Mouse (Mus musculus): Measurements from ENCODE around the gene Wdr26. TPM values are rescaled to one million over a fixed set of nuclear protein-coding genes. Genes with fewer than 3 reads are reported as not detected.
A peak's percentile ranks its signal among the peaks of the same experiment; 100 is the strongest.

The Wdr26 gene
- polyA plus RNA-seq, 1 experiment from 2014 or later = 49.8 TPM

DNA sequence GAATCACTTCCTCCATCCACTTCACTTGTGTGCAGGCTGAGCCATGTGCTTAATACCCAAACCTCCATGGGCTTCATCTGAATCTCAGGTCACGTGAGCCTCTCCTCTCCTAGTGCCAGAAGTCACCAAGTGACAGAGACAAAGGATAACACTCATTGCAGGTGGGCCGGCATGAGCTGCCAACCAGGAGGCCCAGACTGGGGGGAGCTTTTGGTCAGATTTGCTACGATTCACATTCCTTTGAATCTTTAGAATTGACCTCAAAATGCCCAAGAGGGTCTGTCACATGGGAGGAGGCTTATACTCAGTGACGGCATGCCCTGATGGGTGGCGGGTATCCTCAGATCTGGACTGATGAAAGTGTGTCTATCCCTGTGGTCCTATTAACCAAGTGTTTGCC is 16.8 kb upstream of the Wdr26 start:
- no peak for DNase-seq (ENCODE audit: low spot score)
- WGBS = 68% methylated on average over 5 of the region's 5 CpGs

DNA sequence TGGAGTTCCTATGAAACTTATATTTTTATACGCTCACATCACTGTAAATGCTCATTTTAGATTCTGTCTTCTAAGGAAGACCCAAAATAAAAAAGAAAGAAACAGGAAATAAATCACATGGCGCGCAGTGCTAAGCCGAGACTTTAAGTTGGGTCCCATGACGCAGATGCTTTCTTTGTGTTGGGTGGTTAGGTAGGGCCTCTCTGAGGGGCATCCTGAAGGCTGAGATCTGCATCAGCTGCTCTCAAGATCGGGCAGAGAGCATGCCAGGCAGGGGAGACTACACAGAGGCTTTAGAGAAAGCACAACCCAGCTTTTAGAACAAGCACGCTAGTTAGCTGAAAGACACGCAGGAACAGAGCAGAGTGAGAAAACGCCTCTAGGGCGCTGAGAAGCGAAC is 16.0 kb upstream of the Wdr26 start:
- Histone ChIP-seq H3K4me3 (replicated peaks; ENCODE audit: low read length) (no peak overlapping the region), H3K27me3 (ENCODE audit: control insufficient read depth, insufficient read depth, low read length) (no peaks in the 10 kb centered on the region), H3K4me2 (replicated peaks) (no peak overlapping the region), H3K9ac (no peak overlapping the region), H3K27ac (no peak overlapping the region), H3K4me1 (replicated peaks; ENCODE audit: control insufficient read depth, insufficient read depth, low read length) (no peaks in the 10 kb centered on the region), H3K9me3 (ENCODE audit: control insufficient read depth, low read length) (no peaks in the 10 kb centered on the region), H3K36me3 (replicated peaks; ENCODE audit: control insufficient read depth, insufficient read depth) (no peaks in the 10 kb centered on the region)
- DNase-seq (ENCODE audit: low spot score) = no peak
- 84% methylated on average over 11 of the region's 11 CpGs for WGBS
- no peak for ATAC-seq (ENCODE audit: low FRiP score)

More for the DNA sequence above, 16.8 kb upstream of the Wdr26 start:
- Histone ChIP-seq H3K9ac (no peak overlapping the region), H3K4me1 (replicated peaks; ENCODE audit: control insufficient read depth, insufficient read depth, low read length) (no peaks in the 10 kb centered on the region), H3K36me3 (replicated peaks; ENCODE audit: control insufficient read depth, insufficient read depth) (no peaks in the 10 kb centered on the region), H3K9me3 (ENCODE audit: control insufficient read depth, low read length) (no peaks in the 10 kb centered on the region), H3K27me3 (ENCODE audit: control insufficient read depth, insufficient read depth, low read length) (no peaks in the 10 kb centered on the region), H3K4me3 (replicated peaks; ENCODE audit: low read length) (no peak overlapping the region), H3K27ac (no peak overlapping the region), H3K4me2 (replicated peaks) (no peak overlapping the region)
- ATAC-seq (ENCODE audit: low FRiP score) = no peak

DNA sequence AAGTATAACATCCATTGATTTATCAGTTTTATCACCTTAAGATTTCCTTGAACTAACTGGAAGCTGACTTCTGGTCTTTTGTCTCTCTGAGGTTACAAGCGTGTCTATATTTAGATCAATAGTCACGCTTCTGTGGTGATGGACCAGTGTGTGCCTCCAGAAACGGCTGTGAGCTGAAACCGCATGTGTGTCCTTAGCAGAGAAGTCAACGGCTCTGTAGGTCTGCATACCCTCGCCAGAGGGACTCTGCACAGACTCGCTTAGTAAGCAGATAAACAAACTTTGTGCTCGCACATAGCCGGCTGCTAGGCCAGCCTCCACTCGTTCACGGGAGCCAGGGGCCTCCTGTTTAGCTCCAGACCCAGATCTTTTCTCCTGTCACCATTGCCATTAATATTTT is 15.0 kb upstream of the Wdr26 start:
- no peak overlapping the region for H3K4me2 ChIP-seq (replicated peaks)
- H3K4me1 ChIP-seq (replicated peaks; ENCODE audit: control insufficient read depth, insufficient read depth, low read length) = no peaks in the 10 kb centered on the region
- no peak overlapping the region for H3K4me3 ChIP-seq (replicated peaks; ENCODE audit: low read length)
- no peaks in the 10 kb centered on the region for H3K36me3 ChIP-seq (replicated peaks; ENCODE audit: control insufficient read depth, insufficient read depth)
- 78% methylated on average over 11 of the region's 11 CpGs for WGBS
- H3K27me3 ChIP-seq (ENCODE audit: control insufficient read depth, insufficient read depth, low read length) = no peaks in the 10 kb centered on the region
- no peak overlapping the region for H3K27ac ChIP-seq
- ATAC-seq (ENCODE audit: low FRiP score) = no peak
- no peaks in the 10 kb centered on the region for H3K9me3 ChIP-seq (ENCODE audit: control insufficient read depth, low read length)
- H3K9ac ChIP-seq = no peak overlapping the region
- DNase-seq (ENCODE audit: low spot score) = no peak

DNA sequence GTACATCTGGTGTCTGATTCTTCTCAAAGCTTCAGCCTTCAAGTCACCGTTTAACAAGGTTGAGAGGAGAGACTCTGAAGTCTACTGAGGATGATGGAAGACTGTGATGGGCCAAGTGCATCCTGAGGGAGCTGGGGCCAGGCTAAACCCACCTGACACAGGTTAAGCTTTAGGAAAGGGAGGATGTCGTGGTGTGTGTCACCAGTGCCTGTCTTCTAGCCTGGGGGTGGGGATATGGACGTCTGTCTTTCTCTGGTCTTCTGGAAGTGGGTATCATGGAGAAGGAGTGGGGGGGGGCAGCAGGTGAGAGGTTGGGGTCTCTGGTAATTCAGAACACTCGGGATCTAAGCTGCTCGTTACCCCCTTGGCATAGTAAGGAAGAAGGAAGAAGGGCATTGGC is 13.5 kb upstream of the Wdr26 start:
- no peak overlapping the region for H3K27ac ChIP-seq
- no peak overlapping the region for H3K9ac ChIP-seq
- DNase-seq (ENCODE audit: low spot score) (no peak), ATAC-seq (ENCODE audit: low FRiP score) (no peak)
- H3K4me2 ChIP-seq (replicated peaks) = no peak overlapping the region
- WGBS = 71% methylated on average over 5 of the region's 5 CpGs
- H3K4me1 ChIP-seq (replicated peaks; ENCODE audit: control insufficient read depth, insufficient read depth, low read length) = no peaks in the 10 kb centered on the region
- H3K36me3 ChIP-seq (replicated peaks; ENCODE audit: control insufficient read depth, insufficient read depth) = no peaks in the 10 kb centered on the region
- H3K9me3 ChIP-seq (ENCODE audit: control insufficient read depth, low read length) = no peaks in the 10 kb centered on the region
- no peaks in the 10 kb centered on the region for H3K27me3 ChIP-seq (ENCODE audit: control insufficient read depth, insufficient read depth, low read length)
- H3K4me3 ChIP-seq (replicated peaks; ENCODE audit: low read length) = no peak overlapping the region

DNA sequence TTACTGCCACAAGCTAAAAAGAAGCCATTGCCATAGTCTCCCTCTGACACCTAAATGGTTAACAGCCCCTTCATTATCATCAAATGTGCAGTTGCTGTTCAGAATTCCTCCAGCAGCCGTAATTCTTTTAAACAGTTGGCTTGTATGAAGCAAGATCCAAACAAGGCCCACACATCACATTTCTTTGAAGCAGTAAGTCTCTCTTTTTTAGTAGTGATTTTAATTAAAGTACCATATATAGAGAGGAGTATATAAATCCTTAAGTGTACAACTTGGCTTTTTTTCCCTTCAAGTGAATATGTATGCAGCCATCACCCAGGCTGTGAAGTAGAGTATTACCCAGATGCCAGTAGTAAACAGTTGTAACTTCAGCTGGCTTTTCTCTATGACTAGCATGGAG is 10.2 kb upstream of the Wdr26 start:
- ATAC-seq (ENCODE audit: low FRiP score) = no peak

DNA sequence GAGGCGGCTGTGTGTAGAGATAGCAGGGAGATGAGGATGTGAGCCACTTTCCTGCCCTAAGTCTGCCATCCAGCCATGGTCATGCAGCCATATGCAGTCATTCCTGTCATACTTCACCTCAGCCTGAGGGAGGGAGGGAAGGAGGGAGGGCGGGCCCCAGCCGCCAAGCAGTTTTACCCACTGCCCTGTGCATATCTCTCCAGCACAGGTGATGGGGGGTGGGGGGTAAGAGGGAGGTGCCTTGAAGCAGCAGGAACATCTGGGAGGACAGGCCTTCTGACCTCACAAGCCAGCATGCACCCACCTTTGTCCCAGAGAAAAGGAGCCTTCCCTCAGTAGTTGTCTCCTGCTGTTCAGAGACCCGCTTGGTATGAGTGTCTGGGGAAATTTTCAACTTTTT is 4.5 kb upstream of the Wdr26 start:
- DNase-seq (ENCODE audit: low spot score) = no peak
- Histone ChIP-seq H3K27ac (no peak overlapping the region), H3K36me3 (replicated peaks; ENCODE audit: control insufficient read depth, insufficient read depth) (no peaks in the 10 kb centered on the region), H3K4me2 (replicated peaks) (no peak overlapping the region), H3K27me3 (ENCODE audit: control insufficient read depth, insufficient read depth, low read length) (no peaks in the 10 kb centered on the region), H3K9me3 (ENCODE audit: control insufficient read depth, low read length) (no peaks in the 10 kb centered on the region), H3K9ac (no peak overlapping the region), H3K4me3 (replicated peaks; ENCODE audit: low read length) (no peak overlapping the region), H3K4me1 (replicated peaks; ENCODE audit: control insufficient read depth, insufficient read depth, low read length) (peaks cover 7% of the 10 kb centered on the region)
- WGBS = 59% methylated on average over 4 of the region's 4 CpGs
- no peak for ATAC-seq (ENCODE audit: low FRiP score)

More for the DNA sequence above, 10.2 kb upstream of the Wdr26 start:
- Histone ChIP-seq H3K27me3 (ENCODE audit: control insufficient read depth, insufficient read depth, low read length) (no peaks in the 10 kb centered on the region), H3K9me3 (ENCODE audit: control insufficient read depth, low read length) (no peaks in the 10 kb centered on the region), H3K4me1 (replicated peaks; ENCODE audit: control insufficient read depth, insufficient read depth, low read length) (no peaks in the 10 kb centered on the region), H3K9ac (no peak overlapping the region), H3K4me2 (replicated peaks) (no peak overlapping the region), H3K36me3 (replicated peaks; ENCODE audit: control insufficient read depth, insufficient read depth) (no peaks in the 10 kb centered on the region), H3K27ac (no peak overlapping the region), H3K4me3 (replicated peaks; ENCODE audit: low read length) (no peak overlapping the region)
- DNase-seq (ENCODE audit: low spot score) = no peak
- WGBS = 33% methylated on average over 1 of the region's 1 CpGs

DNA sequence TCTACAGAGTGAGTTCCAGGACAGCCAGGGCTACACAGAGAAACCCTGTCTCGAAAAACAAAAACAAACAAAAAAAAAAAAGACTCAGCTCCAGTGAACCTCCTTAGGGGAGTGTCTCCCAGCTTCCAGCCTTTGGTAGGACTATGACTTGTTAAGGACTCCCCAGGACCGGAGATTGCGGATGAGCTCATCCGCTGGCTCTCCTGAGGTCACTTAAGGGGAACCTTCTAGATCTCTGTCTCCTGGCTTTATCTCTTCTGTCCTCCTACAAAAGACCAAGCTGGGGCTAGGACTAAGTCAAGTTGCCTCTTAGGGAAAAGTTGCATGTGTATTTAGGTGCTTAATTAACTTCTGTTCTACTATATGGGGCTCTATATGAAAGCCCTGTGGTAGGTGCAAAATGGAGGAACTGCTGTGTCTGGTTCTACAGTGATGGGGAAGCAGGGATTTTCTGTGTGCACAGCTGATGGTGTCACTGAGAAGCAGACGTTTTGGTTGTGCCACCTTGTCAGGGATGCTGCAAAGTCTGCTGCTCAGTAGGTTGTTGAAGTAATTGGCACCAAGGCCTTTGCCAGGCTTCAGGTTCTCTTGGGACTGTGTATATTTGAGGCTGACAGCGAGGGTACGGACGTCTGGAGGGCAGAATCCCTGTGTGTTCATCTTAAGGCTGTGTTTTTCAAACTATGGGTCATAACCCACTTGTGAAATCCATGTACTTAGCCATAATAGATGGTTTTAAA is 2.7 kb upstream of the Wdr26 start:
- DNase-seq (ENCODE audit: low spot score) (no peak), ATAC-seq (ENCODE audit: low FRiP score) (no peak)
- Histone ChIP-seq H3K27ac (no peak overlapping the region), H3K4me2 (replicated peaks) (no peak overlapping the region), H3K4me3 (replicated peaks; ENCODE audit: low read length) (no peak overlapping the region), H3K36me3 (replicated peaks; ENCODE audit: control insufficient read depth, insufficient read depth) (no peaks in the 10 kb centered on the region), H3K27me3 (ENCODE audit: control insufficient read depth, insufficient read depth, low read length) (no peaks in the 10 kb centered on the region), H3K9ac (no peak overlapping the region), H3K4me1 (replicated peaks; ENCODE audit: control insufficient read depth, insufficient read depth, low read length) (peaks cover 16% of the 10 kb centered on the region), H3K9me3 (ENCODE audit: control insufficient read depth, low read length) (no peaks in the 10 kb centered on the region)
- 81% methylated on average over 8 of the region's 8 CpGs for WGBS

DNA sequence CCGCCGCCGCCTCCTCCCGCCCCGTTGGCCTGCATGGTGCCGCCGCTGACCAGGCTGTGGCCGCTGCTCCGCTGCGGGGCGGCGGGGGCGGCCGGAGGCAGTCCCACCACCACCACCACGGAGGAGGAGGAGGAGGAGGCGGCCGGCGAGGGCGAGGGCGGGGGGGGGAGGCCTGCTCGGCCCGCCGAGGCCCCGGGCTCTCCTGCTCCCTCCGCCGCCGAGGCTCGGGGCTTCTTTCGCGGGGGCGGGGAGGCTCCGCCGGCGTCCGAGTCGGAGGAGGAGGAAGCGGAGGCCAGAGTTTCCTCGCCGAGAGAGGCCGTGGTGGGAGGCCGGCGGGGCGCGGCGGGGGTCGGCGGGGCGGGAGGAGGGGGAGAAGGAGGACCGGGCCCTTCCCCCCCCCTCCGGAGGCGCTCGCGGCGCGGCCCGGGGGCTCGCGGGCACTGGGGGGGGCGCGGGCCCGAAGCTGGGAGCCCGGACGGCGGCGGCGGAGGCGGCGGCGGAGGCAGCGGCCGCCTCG is 340 bp downstream of the Wdr26 start:
- no peaks in the 10 kb centered on the region for H3K9me3 ChIP-seq (ENCODE audit: control insufficient read depth, low read length)
- 0% methylated on average over 12 of the region's 72 CpGs for WGBS
- ATAC-seq (ENCODE audit: low FRiP score) = peak; percentile 41

DNA sequence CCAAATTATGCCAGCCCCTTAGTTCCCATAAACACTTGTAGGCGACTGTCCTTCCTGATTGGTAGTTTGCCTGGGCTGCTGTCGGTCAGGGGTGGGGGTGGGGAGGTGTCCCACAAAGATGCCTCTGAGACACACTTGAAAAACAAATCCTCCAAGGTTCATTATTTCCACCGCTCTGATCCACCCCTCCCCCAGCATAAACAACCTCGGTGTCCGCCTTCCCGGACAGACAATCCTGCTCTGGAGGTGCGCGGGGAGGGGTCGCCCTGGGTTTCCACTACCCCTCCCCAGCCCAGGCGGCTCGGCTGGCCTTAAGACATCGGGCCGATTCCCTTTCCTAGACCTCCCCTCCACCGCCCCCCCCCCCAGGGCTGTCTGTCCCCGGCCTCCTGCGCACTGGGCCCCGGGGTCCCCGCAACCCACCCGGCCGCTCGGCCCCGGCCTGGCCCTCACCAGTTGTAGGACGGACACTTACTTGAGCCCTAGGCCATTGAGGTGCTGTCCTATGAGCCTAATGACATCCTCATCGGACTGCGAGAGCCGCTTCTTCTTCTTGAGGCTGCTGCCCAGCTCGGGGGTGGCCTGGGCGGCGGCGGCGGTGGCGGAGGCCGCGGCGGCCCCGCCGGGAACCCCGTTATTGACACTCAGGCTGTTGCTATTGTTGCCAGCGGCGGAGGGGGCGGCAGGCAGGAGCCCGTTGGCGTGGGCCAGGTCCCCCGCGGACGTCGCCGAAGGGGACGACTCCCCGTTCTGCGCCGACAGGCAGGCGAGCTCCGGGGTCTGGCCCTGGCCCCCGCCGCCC is 999 bp downstream of the Wdr26 start:
- under 1% methylated on average over 53 of the region's 56 CpGs for WGBS
- Histone ChIP-seq H3K27ac (peak overlapping the region; percentile 93), H3K27me3 (ENCODE audit: control insufficient read depth, insufficient read depth, low read length) (no peaks in the 10 kb centered on the region), H3K36me3 (replicated peaks; ENCODE audit: control insufficient read depth, insufficient read depth) (peaks cover 23% of the 10 kb centered on the region), H3K4me2 (replicated peaks) (peak overlapping the region; percentile 85), H3K4me3 (replicated peaks; ENCODE audit: low read length) (peak overlapping the region; percentile 99), H3K9me3 (ENCODE audit: control insufficient read depth, low read length) (no peaks in the 10 kb centered on the region), H3K9ac (peak overlapping the region; percentile 98), H3K4me1 (replicated peaks; ENCODE audit: control insufficient read depth, insufficient read depth, low read length) (peaks cover 23% of the 10 kb centered on the region)
- ATAC-seq (ENCODE audit: low FRiP score) = peak; percentile 46
- DNase-seq (ENCODE audit: low spot score) = peak; percentile 33

More for the DNA sequence above, 340 bp downstream of the Wdr26 start:
- Histone ChIP-seq H3K27ac (peak overlapping the region; percentile 93), H3K4me1 (replicated peaks; ENCODE audit: control insufficient read depth, insufficient read depth, low read length) (peaks cover 23% of the 10 kb centered on the region), H3K27me3 (ENCODE audit: control insufficient read depth, insufficient read depth, low read length) (no peaks in the 10 kb centered on the region), H3K4me3 (replicated peaks; ENCODE audit: low read length) (peak overlapping the region; percentile 99), H3K4me2 (replicated peaks) (peak overlapping the region; percentile 85), H3K36me3 (replicated peaks; ENCODE audit: control insufficient read depth, insufficient read depth) (peaks cover 18% of the 10 kb centered on the region), H3K9ac (peak overlapping the region; percentile 98)
- DNase-seq (ENCODE audit: low spot score) = no peak

All from hindbrain, embryonic 14.5 days (tissue).